Mouse (Mus musculus) ZHBTc4 (cell line): ENCODE results near the gene Idh1.
A peak's percentile ranks its signal among the peaks of the same experiment; 100 is the strongest.

ENCODE experiments used
- DNase-seq: peaks from one replicate; pipeline ENCODE4 v3.0.0-alpha.2; 2011; ENCODE audit warnings: low read depth, low spot score

The Idh1 gene

DNA sequence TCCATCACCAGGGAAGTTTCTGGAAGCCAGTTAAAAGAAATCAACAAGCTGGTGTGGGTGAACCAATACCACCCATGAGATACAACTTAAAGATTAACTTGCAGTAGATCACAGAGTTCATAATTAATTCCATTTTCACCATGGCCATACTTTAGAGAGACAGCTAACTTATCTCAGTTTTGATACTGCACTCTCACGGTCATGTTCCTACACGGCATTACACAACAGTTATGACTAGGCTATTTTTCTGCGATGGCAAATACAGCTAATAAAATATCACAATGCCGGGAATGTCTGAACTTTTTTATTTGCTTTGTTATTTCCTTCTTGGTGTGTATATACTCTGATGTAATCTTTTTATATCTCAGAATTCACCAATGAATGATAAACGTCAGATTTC, 9.4 kb downstream of the Idh1 start:
- DNase-seq, result no peak

DNA sequence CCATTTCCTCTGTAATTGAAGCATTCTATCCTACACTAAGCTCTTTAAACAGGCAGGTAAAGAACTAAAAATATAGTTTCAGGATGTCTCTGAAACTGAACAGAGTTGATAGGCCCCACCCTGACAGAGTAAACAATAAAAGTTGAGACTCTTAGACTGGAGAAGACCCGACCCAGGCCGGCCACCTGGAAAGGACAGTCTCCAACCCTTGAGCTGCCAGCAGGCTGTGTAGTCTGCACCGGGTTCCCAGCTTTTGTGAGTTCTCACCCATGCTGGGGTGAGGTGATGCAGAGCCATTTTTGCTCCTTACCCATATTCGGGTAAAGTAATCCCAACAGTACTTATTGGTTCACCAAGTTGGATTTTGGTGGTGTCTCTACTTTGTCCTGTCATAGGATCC, 10.1 kb downstream of the Idh1 start:
- DNase-seq, result no peak

DNA sequence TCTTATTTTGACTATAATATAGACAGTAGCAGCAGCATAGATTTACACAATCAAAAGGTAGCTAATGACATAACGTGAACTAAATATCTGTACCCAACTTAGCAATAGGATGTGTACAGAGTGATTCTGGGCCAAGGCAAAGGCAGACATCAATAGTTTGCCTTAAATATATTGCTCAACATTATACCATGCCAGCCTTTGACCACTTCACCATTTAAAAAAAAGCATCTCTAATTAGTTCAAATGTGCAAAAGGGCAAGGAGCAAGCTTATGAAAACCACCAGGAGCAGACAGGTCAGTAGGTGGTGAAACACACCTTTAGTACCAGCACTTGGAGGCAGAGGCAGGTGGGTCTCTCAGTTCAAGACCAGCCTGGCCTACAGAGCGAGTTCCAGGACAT, 12.6 kb downstream of the Idh1 start:
- no peak for DNase-seq

DNA sequence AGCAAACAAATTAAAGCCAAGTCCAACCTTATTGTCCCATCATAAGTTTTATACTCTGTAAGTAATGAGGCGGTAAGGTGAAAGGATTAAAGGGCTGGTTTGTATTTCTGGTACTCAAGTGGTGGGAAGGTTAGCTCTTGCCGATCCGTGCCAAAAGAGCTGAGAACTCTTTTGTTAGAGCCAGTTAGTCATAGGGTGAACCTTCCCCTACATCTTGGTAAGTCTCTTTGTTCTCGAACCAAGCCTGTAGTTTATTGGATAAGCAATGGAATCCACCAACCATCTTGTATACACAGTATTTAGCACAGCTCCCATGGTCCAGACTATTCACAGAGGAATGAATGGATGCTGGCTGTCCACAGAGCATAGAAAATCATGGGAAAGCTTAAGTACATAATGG, 14.7 kb downstream of the Idh1 start:
- no peak for DNase-seq

DNA sequence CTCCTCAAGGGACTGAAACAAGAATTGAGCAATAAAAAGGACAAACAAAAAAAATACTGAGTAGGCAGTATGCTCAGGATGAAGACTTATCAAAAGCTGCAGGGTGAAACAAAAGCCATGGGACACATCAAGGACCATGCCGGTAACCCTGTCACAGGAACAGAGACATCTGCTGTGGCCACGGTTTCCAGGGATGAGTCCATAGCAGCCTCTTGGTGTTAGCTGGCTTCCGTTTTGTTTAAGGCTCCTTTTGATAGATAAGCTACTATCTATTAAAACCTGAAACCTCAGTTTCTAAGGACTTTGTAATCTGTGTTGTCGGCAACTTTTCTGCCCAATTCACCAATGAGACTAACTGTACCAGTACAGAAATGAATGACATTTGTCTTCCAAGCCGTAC, 16.4 kb downstream of the Idh1 start:
- DNase-seq, result no peak

GRCm38 (mm10) chr1:65169536-65169935, 16.8 kb downstream of the Idh1 start:
- DNase-seq, result no peak

- DNase-seq, result no peak
These were observed 18.8 kb downstream of the Idh1 start for GRCm38 (mm10) chr1:65167496-65167895.

DNA sequence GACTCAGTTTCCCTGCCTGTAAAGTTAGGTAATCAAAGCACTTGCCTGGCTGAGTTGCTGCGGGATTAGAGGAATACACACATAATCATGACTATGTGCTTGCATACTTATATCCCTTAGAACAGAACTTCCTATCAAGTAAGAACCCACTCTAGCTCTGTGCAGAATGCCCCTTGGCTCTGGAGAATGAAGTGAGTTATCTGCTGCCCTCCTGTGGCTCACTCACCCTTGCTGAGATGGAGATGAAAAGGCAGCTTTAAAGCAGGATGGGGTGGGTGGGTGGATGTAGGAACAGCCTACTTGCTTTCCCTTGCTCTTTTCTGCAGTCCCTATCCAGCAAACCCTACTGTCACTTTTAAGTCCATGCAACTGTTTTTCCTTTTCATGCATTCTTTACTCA, 24.1 kb downstream of the Idh1 start:
- peak; percentile 18 for DNase-seq

DNA sequence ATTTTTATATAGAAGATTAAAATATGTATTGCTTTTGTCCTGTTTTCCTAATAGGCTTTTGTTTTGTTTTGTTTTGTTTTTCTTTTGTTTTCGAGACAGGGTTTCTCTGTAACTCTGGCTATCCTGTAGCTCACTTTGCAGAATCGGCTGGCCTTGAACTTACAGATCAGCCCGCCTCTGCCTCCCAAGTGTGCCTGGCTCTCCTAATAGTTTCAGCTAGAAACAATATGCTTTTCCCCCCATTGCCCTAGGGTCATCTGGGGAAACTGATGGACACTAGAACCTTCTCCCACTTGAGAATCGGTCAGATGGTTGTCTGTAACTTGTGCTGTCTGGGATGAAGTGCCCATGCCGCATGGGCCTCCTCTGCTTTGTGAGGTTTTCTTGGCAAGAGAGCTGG, 30.2 kb downstream of the Idh1 start:
- DNase-seq, result no peak

DNA sequence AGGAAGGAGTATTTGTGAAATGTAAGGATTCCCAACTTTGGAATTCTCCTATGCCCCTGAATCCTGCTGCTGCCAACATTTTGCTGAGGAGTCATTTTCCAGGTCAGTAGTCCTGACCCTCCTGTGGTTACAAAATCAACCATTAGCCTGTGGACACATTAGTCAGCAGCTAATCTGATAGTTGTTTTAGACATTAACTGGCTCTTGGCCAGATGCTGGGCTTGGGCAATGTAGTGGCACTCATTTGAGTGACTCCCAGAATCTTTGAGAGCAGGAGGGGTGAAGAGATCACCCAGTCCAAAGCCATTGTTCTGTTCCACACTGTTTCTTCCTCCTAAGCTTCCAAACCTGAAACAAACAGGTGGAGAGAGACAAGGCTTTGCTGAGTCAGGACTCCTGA, 31.5 kb downstream of the Idh1 start:
- DNase-seq, result no peak

DNA sequence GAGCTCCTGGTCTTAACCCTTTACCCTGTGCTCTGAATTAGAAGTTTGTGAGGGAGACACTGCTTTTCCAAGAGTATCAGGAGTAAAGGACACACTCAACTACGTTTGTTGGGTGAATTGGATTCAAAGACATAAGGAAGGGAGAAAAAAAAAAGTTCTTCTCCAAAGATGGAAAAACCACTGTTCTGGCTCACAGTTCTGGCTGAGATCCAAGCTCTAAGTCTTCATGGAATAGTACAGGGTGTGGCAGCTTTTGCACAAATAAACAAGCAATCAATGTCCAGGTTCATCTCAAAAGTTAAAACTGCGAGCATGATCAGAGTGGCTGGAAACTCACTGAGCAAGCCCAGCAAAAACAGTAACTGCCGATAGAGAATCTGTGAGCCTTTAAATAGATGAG, 38.3 kb downstream of the Idh1 start:
- no peak for DNase-seq

DNA sequence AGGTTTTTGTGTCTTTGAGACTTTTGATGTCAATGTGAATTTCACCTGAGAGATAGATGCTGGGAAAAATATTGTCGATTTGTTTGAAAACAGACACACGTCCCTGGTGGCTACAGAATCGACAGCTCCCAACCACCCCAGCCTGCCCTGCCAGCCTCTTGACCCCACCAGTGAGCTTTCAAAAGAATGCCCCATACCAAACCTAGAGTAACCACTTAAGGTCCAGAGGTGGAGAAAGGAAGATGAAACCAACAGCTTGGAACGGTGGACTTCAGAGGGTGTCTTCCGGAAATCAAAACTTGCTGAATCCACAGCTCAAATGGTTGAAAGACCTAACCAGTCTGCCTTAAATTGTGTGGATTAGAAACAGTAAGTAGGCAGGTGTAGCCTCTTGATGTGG, 39.0 kb downstream of the Idh1 start:
- DNase-seq, result no peak

DNA sequence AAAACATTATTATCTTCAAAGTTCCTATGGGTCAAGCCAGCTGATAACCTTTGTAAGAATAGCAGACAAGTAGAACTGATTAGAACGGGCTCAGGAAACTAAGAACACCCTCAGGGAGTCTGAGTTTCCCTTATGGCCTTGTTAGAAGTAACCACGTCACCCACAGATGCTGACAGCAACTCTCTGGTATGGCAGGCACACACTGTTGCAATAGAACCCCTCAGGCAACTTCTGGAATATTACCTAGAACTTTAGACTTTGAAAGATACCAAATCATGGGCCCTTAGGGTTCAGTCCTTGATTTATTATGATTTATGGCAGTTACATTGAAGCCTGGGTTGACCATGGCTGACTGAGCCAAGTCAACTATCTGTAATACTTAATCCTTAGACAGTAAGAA, 39.7 kb downstream of the Idh1 start:
- no peak for DNase-seq

DNA sequence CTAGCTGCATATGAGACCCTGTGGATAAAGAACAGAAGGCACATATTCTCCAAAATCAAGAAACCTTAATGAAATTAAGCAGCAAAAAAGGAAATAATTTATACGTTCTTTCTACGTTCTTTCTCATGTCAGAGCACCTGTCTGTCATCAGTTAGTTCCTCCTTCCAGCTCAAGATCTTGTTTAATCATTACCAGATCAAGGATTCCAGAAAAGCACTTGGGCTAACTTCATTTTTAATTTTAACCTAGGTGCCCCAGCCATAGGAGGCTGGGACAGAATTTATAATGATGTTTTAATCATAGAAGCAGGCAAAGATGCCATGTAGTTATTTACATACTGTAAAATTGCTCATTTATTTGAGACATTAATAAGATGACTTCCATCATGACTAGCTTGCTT, 41.5 kb downstream of the Idh1 start:
- DNase-seq, result no peak

- no peak for DNase-seq
These were observed 48.7 kb downstream of the Idh1 start for GRCm38 (mm10) chr1:65137560-65137959.

DNA sequence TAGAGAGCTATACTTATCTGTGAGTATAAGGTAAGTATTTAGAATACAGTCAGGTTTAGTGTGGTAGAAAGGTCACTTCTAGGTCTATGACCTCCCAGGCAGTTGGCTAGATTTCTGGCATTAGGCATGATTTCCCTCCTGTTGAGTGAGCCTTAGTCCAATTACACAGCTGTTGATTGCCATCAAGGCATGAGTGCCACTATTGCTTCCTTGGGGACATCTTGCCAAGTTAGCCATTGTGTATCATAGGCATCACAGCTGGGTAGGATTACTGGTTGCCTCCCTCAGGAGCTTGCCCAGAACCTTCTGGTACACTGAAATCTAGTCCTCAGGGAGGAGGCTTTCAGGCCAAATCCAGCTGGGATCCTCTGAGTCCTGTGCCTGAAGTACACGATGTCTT, 53.5 kb downstream of the Idh1 start:
- no peak for DNase-seq

GRCm38 (mm10) chr1:65131671-65132070, 54.6 kb downstream of the Idh1 start:
- no peak for DNase-seq

DNA sequence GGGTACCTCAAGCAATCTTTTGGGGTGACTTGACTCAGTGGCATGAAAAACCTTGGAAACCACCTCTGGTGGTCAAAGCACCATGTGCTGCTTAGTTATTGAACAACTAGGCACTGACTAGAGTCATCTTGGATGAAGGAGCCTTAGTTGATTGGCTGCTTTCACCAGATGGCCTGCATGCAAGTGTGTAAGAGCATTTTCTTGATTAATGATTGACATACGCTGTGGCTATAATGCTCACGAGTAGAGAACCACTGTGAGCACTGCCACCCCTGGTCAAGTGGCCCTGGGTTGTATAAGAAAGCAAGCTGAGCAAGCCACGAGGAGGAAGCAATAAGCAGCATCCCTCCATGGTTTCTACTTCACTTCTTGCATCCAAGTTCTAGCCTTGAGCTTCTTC, 56.1 kb downstream of the Idh1 start:
- DNase-seq, result no peak

DNA sequence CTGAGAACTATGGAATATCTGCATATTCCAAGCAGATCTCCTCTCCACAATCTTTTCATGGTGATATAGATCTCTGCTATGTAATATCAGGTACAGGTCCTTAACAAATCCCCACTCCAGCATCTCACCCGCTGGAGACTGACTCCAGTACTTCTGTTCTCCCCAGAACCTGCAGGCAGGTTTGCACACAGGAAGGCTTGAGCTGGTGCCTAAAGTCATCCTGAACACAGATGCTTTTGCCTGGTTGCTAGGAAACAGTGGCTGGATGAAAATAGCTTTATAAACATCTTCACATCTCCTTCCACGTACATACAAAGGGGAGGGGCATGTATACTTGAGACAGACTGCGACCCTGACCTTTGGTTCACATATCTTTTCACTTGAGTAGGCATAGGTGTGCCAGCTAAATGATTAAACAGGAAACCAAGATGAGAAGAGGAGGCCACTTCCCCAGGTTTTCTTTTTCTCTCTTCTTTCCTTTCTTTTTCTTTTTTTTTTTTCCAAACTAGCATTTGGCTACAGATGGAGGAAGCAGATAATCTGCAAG, 56.6 kb downstream of the Idh1 start:
- no peak for DNase-seq

GRCm38 (mm10) chr1:65122574-65123372, 63.5 kb downstream of the Idh1 start, which contains the start of gene D630023F18Rik:
Gene D630023F18Rik (minus strand): TSS chr1:65123214.
- no peak for DNase-seq

DNA sequence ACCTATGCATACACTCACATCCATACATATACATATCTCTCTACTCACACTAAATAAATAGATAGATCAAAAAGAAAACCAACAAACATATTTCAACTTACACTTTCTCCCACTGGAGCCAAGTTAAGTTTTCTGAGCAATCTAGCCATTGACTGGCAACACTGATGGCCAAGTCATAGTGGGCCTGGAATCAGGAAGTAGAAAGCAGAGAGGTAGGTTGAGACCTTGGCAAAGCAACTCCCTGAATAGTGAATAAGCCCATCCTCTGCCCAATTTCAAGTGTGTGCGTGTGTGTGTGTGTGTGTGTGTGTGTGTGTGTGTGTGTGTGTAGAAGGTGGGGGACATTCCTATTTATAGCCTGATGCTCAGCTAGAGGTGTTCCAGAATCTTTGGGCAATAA, 66.9 kb downstream of the Idh1 start, which contains the start of gene Gm28845:
Gene Gm28845 (minus strand): TSS at position 121 of the 400 bp plus-strand sequence.
- no peak for DNase-seq

- DNase-seq, result peak; percentile 23
These were observed 68.0 kb downstream of the Idh1 start for GRCm38 (mm10) chr1:65118150-65118913.
